9 mouse cellular contexts compared by ENCODE assay signal in genomic region chr8:106511065-106511501, GRCm38 (mm10). TPM values are rescaled to one million over a fixed set of nuclear protein-coding genes. Genes with fewer than 3 reads are reported as not detected.
A peak's percentile ranks its signal among the peaks of the same experiment; 100 is the strongest.
DNase-seq lines count a peak whose midpoint lies in the region; ATAC-seq and TF ChIP-seq lines count a peak whose summit lies in the region.
"Had no signal": no experiment of that assay in that cellular context is flagged by ENCODE, and none has a peak within 500 bp of the region (broad histone marks: within the 10 kb centered on the region; RNA-seq: fewer than 3 reads in every experiment).

No protein-coding gene starts in this region.

- peaks cover 60% of the 10 kb centered on the region for H3K27me3 ChIP-seq in forebrain, embryonic 14.5 days (replicated peaks; ENCODE audit: control insufficient read depth, insufficient read depth, low read length)
- peaks cover 18% of the 10 kb centered on the region for H3K27me3 ChIP-seq in limb, embryonic 12.5 days
- H3K27me3 ChIP-seq in neural tube, embryonic 14.5 days (ENCODE audit: control insufficient read depth, insufficient read depth, low read length), result peaks cover 30% of the 10 kb centered on the region
- H3K27me3 ChIP-seq: Patski had no signal

- DNase-seq in layer of hippocampus, adult 2 months (ENCODE audit: low spot score in 2 of 2), result no peak
- no peak for DNase-seq in layer of hippocampus, adult 18-20 months (ENCODE audit: low spot score in 2 of 2)
- DNase-seq in forebrain, embryonic 14.5 days (ENCODE audit: low spot score), result peak; percentile 32
- DNase-seq in cerebellum, adult 11-12 months, result no peak
- no peak for DNase-seq in T-cell, adult 2 months (ENCODE audit: low spot score)
- DNase-seq in gastrocnemius, postnatal 25 days, result no peak

- peak overlapping the region; percentile 46 for H3K4me2 ChIP-seq in forebrain, embryonic 14.5 days (ENCODE audit: low read length)
- H3K4me2 ChIP-seq in limb, embryonic 12.5 days, result peak overlapping the region; percentile 77
- peak overlapping the region; percentile 46 for H3K4me2 ChIP-seq in neural tube, embryonic 14.5 days (ENCODE audit: low read depth, low read length)

- no peak overlapping the region for H3K9ac ChIP-seq in forebrain, embryonic 14.5 days (ENCODE audit: low read length)
- peak overlapping the region; percentile 71 for H3K9ac ChIP-seq in limb, embryonic 12.5 days (replicated peaks)
- H3K9ac ChIP-seq in neural tube, embryonic 14.5 days (replicated peaks; ENCODE audit: low read depth, low read length), result peak overlapping the region; percentile 42

- H3K9me3 ChIP-seq in forebrain, embryonic 14.5 days (replicated peaks; ENCODE audit: control insufficient read depth, low read length), result no peaks in the 10 kb centered on the region
- no peaks in the 10 kb centered on the region for H3K9me3 ChIP-seq in limb, embryonic 12.5 days
- no peaks in the 10 kb centered on the region for H3K9me3 ChIP-seq in neural tube, embryonic 14.5 days (ENCODE audit: control insufficient read depth, low read length)

- TF ChIP-seq CTCF in layer of hippocampus, adult 2 months (conservative IDR thresholded peaks at IDR 0.05), result no peak

- WGBS in forebrain, embryonic 14.5 days, result 2% methylated on average over 22 of the region's 22 CpGs
- WGBS in limb, embryonic 12.5 days, result under 1% methylated on average over 22 of the region's 22 CpGs
- WGBS in neural tube, embryonic 14.5 days, result 1% methylated on average over 22 of the region's 22 CpGs

- peaks cover 24% of the 10 kb centered on the region for H3K4me1 ChIP-seq in forebrain, embryonic 14.5 days (ENCODE audit: control insufficient read depth, insufficient read depth, low read length)
- peaks cover 69% of the 10 kb centered on the region for H3K4me1 ChIP-seq in limb, embryonic 12.5 days (replicated peaks)
- H3K4me1 ChIP-seq in neural tube, embryonic 14.5 days (ENCODE audit: control insufficient read depth, insufficient read depth, low read length), result peaks cover 30% of the 10 kb centered on the region; the same call in 1 of the 2 replicates

- H3K27ac ChIP-seq in layer of hippocampus, adult 2 months, result no peak overlapping the region
- H3K27ac ChIP-seq in forebrain, embryonic 14.5 days (ENCODE audit: low read depth, low read length), result no peak overlapping the region
- H3K27ac ChIP-seq in limb, embryonic 12.5 days, result peak overlapping the region; percentile 93
- no peak overlapping the region for H3K27ac ChIP-seq in neural tube, embryonic 14.5 days (ENCODE audit: low read depth, low read length)

- peak overlapping the region; percentile 8; the same call in 1 of the 2 replicates for H3K4me3 ChIP-seq in layer of hippocampus, adult 2 months
- H3K4me3 ChIP-seq in forebrain, embryonic 14.5 days (ENCODE audit: low read depth, low read length), result peak overlapping the region; percentile 28
- peak overlapping the region; percentile 63 for H3K4me3 ChIP-seq in limb, embryonic 12.5 days (replicated peaks)
- H3K4me3 ChIP-seq in neural tube, embryonic 14.5 days (ENCODE audit: low read depth, low read length), result peak overlapping the region; percentile 31

- ATAC-seq in forebrain, embryonic 14.5 days, result peak; percentile 7; the same call in 1 of the 2 replicates
- ATAC-seq in limb, embryonic 12.5 days (ENCODE audit: insufficient number of reproducible peaks, insufficient read depth, low FRiP score, low TSS enrichment, low read depth), result 0 out of 2 replicates have a peak, but pooled peaks have one; percentile 4
- 0 out of 2 replicates have a peak, but pooled peaks have one; percentile 33 for ATAC-seq in neural tube, embryonic 14.5 days (ENCODE audit: low read depth)
- ATAC-seq: Patski had no signal

- H3K36me3 ChIP-seq in forebrain, embryonic 14.5 days (ENCODE audit: control insufficient read depth, insufficient read depth, low read length), result no peaks in the 10 kb centered on the region
- H3K36me3 ChIP-seq in limb, embryonic 12.5 days, result peaks cover 10% of the 10 kb centered on the region
- H3K36me3 ChIP-seq in neural tube, embryonic 14.5 days (ENCODE audit: control insufficient read depth, insufficient read depth, low read length), result no peaks in the 10 kb centered on the region

RNA-seq across cellular contexts. Expression of gene Cdh3, which starts 0.4 kb away (rescaled TPM):
- not detected for total RNA-seq in layer of hippocampus, adult 2 months (2021)
- under 1 TPM in 1 of 2 experiments, not detected in 1; 0.25 TPM for total RNA-seq in layer of hippocampus, adult 18-20 months (2021)
- polyA plus RNA-seq in forebrain, embryonic 14.5 days (2014; fragmentation: Nextera tagmentation; extraction: Ambion mirVana), result 0.67 and 1.1 TPM in 2 replicates
- polyA plus RNA-seq in limb, embryonic 12.5 days (2016; fragmentation: Nextera tagmentation; extraction: Ambion mirVana), result 62.2 and 65.0 TPM in 2 replicates
- polyA plus RNA-seq in neural tube, embryonic 14.5 days (2014; fragmentation: Nextera tagmentation; extraction: Ambion mirVana), result 4.1 and 4.6 TPM in 2 replicates
- total RNA-seq in gastrocnemius, postnatal 25 days (2021), result under 1 TPM in 1 of 2 experiments, not detected in 1; 0.05 TPM

RNA-seq across cellular contexts. Expression of gene 6030452D12Rik, which starts 10.8 kb away (rescaled TPM):
- not detected for total RNA-seq in layer of hippocampus, adult 2 months (2021)
- not detected for total RNA-seq in layer of hippocampus, adult 18-20 months (2021)
- polyA plus RNA-seq in forebrain, embryonic 14.5 days (2014; fragmentation: Nextera tagmentation; extraction: Ambion mirVana), result not detected in 2 replicates
- not detected in 2 replicates for polyA plus RNA-seq in limb, embryonic 12.5 days (2016; fragmentation: Nextera tagmentation; extraction: Ambion mirVana)
- not detected in 2 replicates for polyA plus RNA-seq in neural tube, embryonic 14.5 days (2014; fragmentation: Nextera tagmentation; extraction: Ambion mirVana)
- not detected for total RNA-seq in gastrocnemius, postnatal 25 days (2021)
- polyA plus RNA-seq: Patski had no signal

Comparison
In these comparisons a context has a peak if more than half of its experiments do, and no peak if none do; other contexts are left out.
1. H3K4me3 ChIP-seq: peak in every context shown above with its lines; median percentile 63 in limb, embryonic 12.5 days; 31 in neural tube, embryonic 14.5 days; 28 in forebrain, embryonic 14.5 days; 8 in layer of hippocampus, adult 2 months.